Mouse (Mus musculus) right cerebral cortex, postnatal 25 days (tissue): ENCODE measurements around the gene Tmem268.
A peak's percentile ranks its signal among the peaks of the same experiment; 100 is the strongest.

Source experiments
- DNase-seq: peaks from one replicate; pipeline ENCODE4 v3.0.0; 2022

Gene Tmem268

DNA sequence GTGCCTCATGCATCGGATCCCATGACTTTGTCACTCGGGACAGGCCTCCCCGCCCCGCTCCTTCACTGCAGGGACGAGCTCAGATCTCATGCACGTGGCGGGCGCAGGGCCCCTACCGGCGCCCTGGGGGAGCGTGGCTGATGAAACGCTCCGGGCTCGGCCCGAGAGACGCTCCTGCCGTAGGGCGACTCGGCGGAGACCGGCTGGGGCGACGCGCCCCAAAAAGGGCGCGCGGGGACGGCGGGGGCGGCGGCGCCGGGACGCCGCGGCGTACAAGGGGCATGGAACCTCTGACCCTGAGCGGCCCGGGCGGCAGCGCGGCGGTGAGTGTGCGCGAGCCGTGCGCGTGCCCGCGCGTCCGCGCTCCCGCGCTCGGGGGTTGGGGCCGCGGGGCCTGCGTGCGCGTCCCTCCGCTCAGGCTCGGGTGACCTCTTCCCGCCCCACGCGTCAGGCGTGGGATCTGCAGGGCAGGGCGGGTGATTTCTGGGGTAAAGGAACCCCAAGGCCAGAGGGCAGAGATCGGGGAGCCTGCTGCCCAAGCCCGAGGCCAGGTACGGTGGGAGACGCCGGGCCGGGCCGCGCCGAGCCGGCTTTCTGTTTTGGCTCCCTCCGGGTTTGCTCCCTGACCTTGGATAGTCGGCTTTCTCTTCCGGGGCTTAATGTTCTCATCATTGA lies at the start of gene Tmem268:
Gene Tmem268, plus strand, starts transcription at position 375 of the 675 bp plus-strand sequence.
- DNase-seq: peak; percentile 77

DNA sequence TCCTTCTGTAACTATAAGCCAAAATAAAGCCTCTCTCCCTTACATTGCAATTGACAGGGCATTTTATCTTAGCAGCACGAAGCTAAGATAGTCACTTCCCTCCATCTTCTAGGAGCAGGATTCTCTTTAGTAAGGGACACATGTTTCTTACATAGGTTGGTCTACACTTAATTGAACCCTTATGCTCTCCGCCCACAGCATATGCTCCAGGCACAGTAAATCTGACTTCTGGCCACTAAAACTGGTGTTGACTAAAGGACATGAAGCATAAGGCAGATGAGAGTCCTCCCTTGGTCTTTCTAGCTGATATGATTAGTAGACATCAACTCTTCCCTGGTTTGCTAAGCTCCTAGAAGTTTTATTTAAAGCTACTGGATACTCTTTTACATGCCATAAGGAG lies 45.7 kb upstream of the Tmem268 start:
- no peak for DNase-seq

DNA sequence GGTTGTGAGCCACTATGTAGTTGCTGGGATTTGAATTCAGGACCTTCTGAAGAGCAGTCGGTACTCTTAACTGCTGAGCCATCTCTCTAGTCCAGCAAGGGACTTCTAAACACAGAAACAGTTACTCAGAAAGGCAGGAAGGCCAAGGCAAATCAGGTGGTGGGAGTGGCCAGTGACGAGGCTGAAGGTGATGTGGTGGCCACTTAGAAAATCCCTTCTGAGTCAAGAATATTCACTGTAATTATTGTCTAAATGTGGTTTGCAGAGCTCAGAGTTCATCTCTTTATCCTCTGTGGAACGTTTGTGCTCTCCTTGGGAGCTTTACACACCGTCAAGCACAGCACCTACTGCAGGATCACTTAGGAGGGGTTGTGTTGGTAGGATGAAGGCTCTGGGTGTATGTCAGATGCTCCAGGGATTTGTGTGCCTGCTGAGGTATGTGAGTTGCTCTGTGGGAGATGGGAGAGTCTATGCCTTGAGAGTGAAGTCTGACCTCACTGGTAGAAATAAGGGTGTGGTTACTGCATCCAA lies 44.1 kb upstream of the Tmem268 start:
- DNase-seq: no peak

DNA sequence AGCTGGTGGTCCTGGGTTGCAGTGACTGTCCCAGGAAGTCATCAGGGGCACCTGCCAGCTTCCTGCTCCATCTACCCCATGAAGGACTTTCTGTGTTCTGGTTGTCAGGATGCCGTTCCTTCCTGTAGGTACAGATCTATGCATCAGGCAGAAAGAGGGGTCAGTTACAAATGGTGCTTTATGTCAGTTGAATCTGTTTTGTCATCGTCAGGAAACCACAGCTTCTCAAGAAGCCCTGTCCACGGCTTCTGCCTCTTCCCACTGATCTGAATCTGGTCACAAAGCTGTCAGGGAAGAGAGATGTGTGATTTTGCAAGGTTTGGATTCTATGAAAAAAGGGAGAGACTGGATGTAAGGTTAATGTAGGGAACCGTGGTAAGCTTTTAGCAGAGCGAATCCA lies 43.6 kb upstream of the Tmem268 start:
- no peak for DNase-seq

GRCm38 (mm10) chr4:63521813-63522419 lies 36.7 kb upstream of the Tmem268 start:
- DNase-seq: no peak

- no peak for DNase-seq
Measured at GRCm38 (mm10) chr4:63525514-63525913, 33.1 kb upstream of the Tmem268 start.

- peak; percentile 55 for DNase-seq
Measured at GRCm38 (mm10) chr4:63528946-63529345, 29.6 kb upstream of the Tmem268 start.

DNA sequence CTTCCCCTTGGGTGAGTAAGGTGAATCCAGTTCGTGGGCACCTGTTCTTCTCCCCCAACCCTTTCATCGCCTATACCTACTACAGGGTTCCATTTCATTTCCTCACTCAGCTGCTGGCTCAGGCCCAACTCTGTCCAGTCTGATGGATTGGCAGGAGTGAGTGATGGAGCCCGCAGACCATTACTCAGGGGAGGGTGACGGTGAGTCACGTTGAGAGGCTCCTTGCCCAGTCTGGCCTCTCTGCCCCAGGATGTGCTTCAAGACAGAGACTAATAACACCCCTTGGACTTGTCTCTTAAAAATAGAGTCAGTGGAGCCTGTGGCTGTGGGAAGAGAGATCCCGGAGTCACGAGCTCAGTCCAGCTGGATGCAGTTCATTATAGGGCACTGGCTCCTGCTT lies 28.2 kb upstream of the Tmem268 start:
- no peak for DNase-seq

GRCm38 (mm10) chr4:63537602-63538001 lies 21.0 kb upstream of the Tmem268 start:
- DNase-seq: no peak

- DNase-seq: no peak
Measured at GRCm38 (mm10) chr4:63542209-63542608, 16.4 kb upstream of the Tmem268 start.

DNA sequence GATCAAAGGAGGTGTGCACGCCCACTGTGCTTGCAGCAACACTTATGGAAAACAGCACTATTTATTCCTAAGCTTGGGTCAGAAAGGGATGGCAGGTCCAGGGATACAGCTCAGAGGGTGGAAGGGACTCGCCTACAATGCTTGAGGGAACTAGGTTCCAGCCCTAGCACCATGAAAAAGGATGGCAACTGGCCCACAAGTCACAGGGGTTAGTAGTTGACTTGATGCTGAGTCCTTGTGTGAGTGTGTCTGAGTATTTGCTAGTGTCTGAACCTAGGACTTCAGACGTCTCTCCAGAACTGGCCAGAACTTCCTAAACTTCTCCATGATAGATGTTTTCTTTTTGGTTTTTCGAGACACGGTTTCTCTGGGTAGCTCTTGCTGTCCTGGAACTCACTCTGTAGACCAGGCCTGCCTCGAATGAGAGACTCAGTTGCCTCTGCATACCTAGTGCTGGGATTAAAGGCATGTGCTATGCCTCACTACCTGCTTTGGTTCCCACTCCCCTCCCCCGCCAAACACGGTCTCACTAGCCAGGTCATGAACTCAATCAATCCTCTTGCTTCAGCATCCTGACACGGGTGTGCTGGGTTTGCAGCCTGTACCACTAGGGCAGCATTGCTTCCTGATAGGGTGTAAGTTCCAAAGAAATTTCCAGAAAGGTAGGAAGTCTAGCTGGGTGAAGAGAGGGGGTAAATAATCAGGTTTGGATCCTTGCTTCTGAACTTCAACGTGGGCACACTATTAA lies 14.7 kb upstream of the Tmem268 start:
- no peak for DNase-seq

- DNase-seq: peak; percentile 93
Measured at GRCm38 (mm10) chr4:63544494-63545230, 13.9 kb upstream of the Tmem268 start, which contains the start of gene Atp6v1g1. TSS of gene Atp6v1g1 (plus strand) at chr4:63544772.

DNA sequence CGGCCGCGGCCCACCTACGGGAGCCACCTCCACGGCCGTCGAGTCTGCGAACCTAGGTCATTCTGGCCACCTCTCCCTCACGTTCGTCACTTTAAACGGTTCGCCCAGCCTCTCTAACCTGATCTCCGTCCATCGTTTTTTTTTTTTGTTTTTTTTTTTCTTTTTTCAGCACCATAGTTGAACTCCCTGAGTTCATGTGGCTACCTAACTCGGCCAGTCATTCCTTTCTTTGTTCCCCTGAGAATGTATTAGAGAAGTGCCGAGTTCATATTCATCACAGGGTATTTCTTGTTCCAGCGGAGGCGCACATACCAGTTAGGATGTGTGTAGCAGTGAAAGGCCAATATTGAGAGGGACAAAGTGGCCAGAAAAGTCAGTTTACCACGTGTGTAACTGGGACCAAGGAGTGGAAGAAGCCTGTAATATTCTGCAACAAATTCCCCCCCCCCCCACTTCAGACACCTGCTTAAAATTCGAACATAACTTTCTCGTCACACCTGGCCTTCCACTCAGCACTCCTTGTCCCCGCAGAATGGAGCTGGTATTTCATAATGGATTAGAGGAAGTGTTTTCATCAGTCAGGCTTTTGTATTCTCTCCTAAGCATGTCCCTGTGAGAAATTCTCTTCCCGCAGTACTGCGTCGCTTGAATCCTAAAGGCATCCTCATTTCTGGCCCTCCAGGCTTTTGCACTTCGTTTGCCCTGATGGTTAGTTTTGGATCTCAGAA lies 13.2 kb upstream of the Tmem268 start:
- DNase-seq: no peak

DNA sequence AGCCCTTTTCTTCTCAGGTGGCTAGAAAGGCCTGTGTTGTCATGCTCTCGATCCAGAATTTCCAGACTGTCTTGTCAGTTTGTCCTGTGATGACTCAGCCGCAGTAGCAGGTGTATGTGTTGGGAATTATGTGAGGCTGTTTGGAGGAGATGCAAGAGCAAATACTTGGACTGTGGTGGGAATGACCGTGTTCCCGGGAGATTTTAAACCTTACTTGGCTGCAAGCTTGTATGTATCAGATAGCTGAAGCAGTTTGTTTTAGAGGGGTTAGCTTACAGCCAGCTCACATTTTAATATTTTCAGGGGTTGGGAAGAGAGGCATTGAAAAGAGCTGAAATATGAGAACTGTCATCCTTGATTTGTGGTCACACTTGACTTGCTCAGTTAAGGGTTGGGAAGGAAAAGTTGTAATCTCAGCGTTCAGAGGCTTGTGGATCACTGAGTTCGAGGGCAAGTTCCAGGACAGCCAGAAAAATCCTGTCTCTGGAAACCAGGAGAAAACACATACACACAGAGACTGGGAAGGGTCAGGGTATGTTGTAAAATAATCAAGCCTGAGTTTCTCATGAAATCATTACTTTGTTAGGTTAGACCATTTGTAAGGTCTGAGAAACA lies 12.0 kb upstream of the Tmem268 start:
- no peak for DNase-seq

DNA sequence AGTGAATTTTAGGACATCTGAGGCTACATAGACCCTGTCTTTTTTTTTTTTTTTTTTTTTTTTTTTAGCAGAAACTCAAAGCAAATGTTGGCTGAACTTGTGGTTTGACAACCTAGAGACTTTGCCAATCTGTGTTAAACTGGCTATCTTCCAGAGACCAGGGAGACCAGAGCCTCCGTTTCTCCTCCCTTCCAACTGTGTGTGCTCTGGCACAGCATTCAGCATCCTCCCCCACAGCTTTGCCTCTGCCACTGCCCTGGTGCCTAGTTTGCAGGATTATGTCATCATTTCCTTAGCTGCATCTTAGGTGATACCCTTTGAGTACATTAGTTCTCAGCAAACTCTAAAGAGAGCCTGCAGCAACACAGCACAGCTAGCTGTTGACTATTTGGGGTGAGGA lies 10.8 kb upstream of the Tmem268 start:
- DNase-seq: no peak

DNA sequence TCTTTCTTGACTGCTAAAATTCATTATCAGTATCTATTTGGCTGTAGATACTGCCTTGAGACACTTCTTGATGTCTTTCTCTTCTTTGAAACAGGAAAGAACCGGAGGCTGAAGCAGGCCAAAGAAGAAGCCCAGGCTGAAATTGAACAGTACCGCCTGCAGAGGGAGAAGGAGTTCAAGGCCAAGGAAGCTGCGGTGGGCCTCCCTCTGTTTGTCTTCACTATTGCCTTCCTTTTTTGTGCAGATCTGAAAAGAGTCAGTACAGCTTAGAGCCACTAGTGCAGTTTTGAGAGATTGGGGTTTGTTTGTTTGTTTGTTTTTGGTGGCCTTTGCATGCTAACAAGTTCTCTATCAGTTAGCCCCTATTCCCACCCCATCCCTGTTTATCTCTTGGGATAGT lies 10.1 kb upstream of the Tmem268 start:
- no peak for DNase-seq

GRCm38 (mm10) chr4:63550908-63551307 lies 7.7 kb upstream of the Tmem268 start:
- no peak for DNase-seq

- DNase-seq: no peak
Measured at GRCm38 (mm10) chr4:63552865-63553264, 5.7 kb upstream of the Tmem268 start.

- DNase-seq: no peak
Measured at GRCm38 (mm10) chr4:63553789-63554576, 4.6 kb upstream of the Tmem268 start.

- DNase-seq: no peak
Measured at GRCm38 (mm10) chr4:63554616-63555015, 4.0 kb upstream of the Tmem268 start.

- DNase-seq: no peak
Measured at GRCm38 (mm10) chr4:63555111-63555510, 3.5 kb upstream of the Tmem268 start.
